9 mouse cellular contexts compared by ENCODE assay signal in genomic region chr3:66400791-66401568, GRCm38 (mm10).
DNase-seq lines count a peak whose midpoint lies in the region; ATAC-seq lines count a peak whose summit lies in the region.
"Had no signal": no experiment of that assay in that cellular context is flagged by ENCODE, and none has a peak within 500 bp of the region (broad histone marks: within the 10 kb centered on the region; RNA-seq: fewer than 3 reads in every experiment).

No protein-coding gene starts in this region.

- no peak overlapping the region for H3K4me2 ChIP-seq in embryonic facial prominence, embryonic 11.5 days (ENCODE audit: low read depth, low read length)
- peak overlapping the region; percentile 8; the same call in 1 of the 2 replicates for H3K4me2 ChIP-seq in liver, embryonic 15.5 days
- H3K4me2 ChIP-seq: stomach, embryonic 15.5 days had no signal

- H3K36me3 ChIP-seq in embryonic facial prominence, embryonic 11.5 days (replicated peaks; ENCODE audit: control insufficient read depth, insufficient read depth, low read depth, low read length), result no peaks in the 10 kb centered on the region
- H3K36me3 ChIP-seq in liver, embryonic 15.5 days (replicated peaks), result no peaks in the 10 kb centered on the region
- H3K36me3 ChIP-seq: stomach, embryonic 15.5 days had no signal

- H3K27me3 ChIP-seq in embryonic facial prominence, embryonic 11.5 days (ENCODE audit: control insufficient read depth, insufficient read depth, low read length), result no peaks in the 10 kb centered on the region
- no peaks in the 10 kb centered on the region for H3K27me3 ChIP-seq in liver, embryonic 15.5 days
- H3K27me3 ChIP-seq: stomach, embryonic 15.5 days had no signal

- no peaks in the 10 kb centered on the region for H3K4me1 ChIP-seq in embryonic facial prominence, embryonic 11.5 days (ENCODE audit: control insufficient read depth, insufficient read depth, low read length)
- H3K4me1 ChIP-seq in liver, embryonic 15.5 days (replicated peaks), result no peaks in the 10 kb centered on the region
- H3K4me1 ChIP-seq: stomach, embryonic 15.5 days had no signal

- H3K27ac ChIP-seq in embryonic facial prominence, embryonic 11.5 days (replicated peaks; ENCODE audit: low read depth, low read length), result no peak overlapping the region
- no peak overlapping the region for H3K27ac ChIP-seq in liver, embryonic 15.5 days (replicated peaks)
- H3K27ac ChIP-seq: stomach, embryonic 15.5 days had no signal

- H3K4me3 ChIP-seq in embryonic facial prominence, embryonic 11.5 days (ENCODE audit: low read depth, low read length), result no peak overlapping the region
- H3K4me3 ChIP-seq in liver, embryonic 15.5 days (replicated peaks), result no peak overlapping the region
- H3K4me3 ChIP-seq: stomach, embryonic 15.5 days had no signal

- ATAC-seq in embryonic facial prominence, embryonic 11.5 days (replicated peaks; ENCODE audit: insufficient number of reproducible peaks, low FRiP score, low TSS enrichment, low read depth), result 0 out of 2 replicates have a peak, but pooled peaks have one; percentile 39
- no peak for ATAC-seq in liver, embryonic 15.5 days (ENCODE audit: insufficient read depth)

- DNase-seq in embryo, embryonic 11 days, result peak; percentile 34
- DNase-seq in embryo, embryonic 10 days (ENCODE audit: low spot score), result no peak
- DNase-seq in kidney, postnatal 14 days, result peak; percentile 14
- no peak for DNase-seq in kidney, adult 9 months
- no peak for DNase-seq in embryonic facial prominence, embryonic 11.5 days (ENCODE audit: low spot score)
- no peak for DNase-seq in spleen, postnatal 14 days (ENCODE audit: low spot score in 2 of 2)
- no peak for DNase-seq in right cerebral cortex, adult 2 months (ENCODE audit: low spot score in 2 of 2)

- no peak overlapping the region for H3K9ac ChIP-seq in embryonic facial prominence, embryonic 11.5 days (replicated peaks; ENCODE audit: low read length)
- no peak overlapping the region for H3K9ac ChIP-seq in liver, embryonic 15.5 days
- H3K9ac ChIP-seq: stomach, embryonic 15.5 days had no signal

- H3K9me3 ChIP-seq in embryonic facial prominence, embryonic 11.5 days (replicated peaks; ENCODE audit: control insufficient read depth, low read length), result no peaks in the 10 kb centered on the region
- no peaks in the 10 kb centered on the region for H3K9me3 ChIP-seq in liver, embryonic 15.5 days (replicated peaks)
- H3K9me3 ChIP-seq: stomach, embryonic 15.5 days had no signal

- whole genome bisulfite sequencing in embryonic facial prominence, embryonic 11.5 days, result 62% methylated on average over 16 of the region's 16 CpGs
- WGBS in liver, embryonic 15.5 days (ENCODE audit: insufficient replicate concordance), result 9% methylated on average over 16 of the region's 16 CpGs

Comparison
In these comparisons a context has a peak if more than half of its experiments do, and no peak if none do; other contexts are left out.
1. DNase-seq: peak in embryo, embryonic 11 days (single experiment) and kidney, postnatal 14 days (single experiment); none in embryo, embryonic 10 days (single experiment), kidney, adult 9 months (single experiment), embryonic facial prominence, embryonic 11.5 days (single experiment), spleen, postnatal 14 days (0 of 2) and right cerebral cortex, adult 2 months (0 of 2).